Mouse (Mus musculus): ENCODE results near the gene Gm9844.

DNA sequence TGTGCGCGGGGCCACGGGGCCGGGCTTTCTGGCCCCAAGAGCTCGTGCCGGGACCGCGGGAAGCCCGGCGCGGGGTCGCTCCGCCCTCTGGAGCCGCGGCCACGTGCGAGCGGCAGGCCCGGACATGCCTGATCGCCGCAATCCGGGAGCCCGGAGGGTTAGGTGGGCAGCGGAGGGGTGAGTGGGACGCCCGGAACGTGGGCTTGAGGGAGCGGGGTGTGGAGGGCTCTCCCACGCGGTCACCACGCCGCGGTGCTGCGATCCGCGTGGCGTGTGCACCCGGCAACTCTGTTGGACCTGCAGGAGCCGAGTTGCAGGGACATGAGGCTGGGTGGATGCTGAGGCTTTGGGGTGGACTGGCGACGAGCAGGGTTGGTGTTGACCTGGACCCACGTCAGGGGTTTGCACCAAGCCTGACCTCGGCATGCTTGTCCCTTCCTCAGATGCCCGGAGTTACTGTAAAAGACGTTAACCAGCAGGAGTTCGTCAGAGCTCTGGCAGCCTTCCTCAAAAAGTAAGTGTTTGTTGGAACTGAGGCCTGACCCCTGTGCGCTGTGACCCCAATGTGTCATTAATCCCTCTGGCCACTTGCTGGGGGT lies 22.8 kb downstream of the Gm9844 start:
- TF ChIP-seq CTCF (conservative IDR thresholded peaks at IDR 0.05; ENCODE audit: low read length) (no peak), NANOG (IDR thresholded peaks at IDR 0.05; ENCODE audit: borderline replicate concordance, low read length) (no peak), POU5F1 (IDR thresholded peaks at IDR 0.05; ENCODE audit: borderline replicate concordance, low read length) (no peak)

Measured in E14TG2a.4 (cell line).